Mouse (Mus musculus): ENCODE data around the gene Gimap1.

The Gimap1 gene

GRCm38 (mm10) chr6:48740501-48741169, 1.8 kb downstream of the Gimap1 start:
- no peak for DNase-seq (ENCODE audit: low read depth, low spot score)

- no peak for DNase-seq (ENCODE audit: low read depth, low spot score)
These were observed 2.4 kb downstream of the Gimap1 start for GRCm38 (mm10) chr6:48741273-48741672.

GRCm38 (mm10) chr6:48741711-48742206, 2.9 kb downstream of the Gimap1 start:
- no peak for DNase-seq (ENCODE audit: low read depth, low spot score)

GRCm38 (mm10) chr6:48742422-48743351, 3.8 kb downstream of the Gimap1 start:
- no peak for DNase-seq (ENCODE audit: low read depth, low spot score)

- DNase-seq (ENCODE audit: low read depth, low spot score) = no peak
These were observed 6.6 kb downstream of the Gimap1 start for GRCm38 (mm10) chr6:48745490-48745889.

- DNase-seq (ENCODE audit: low read depth, low spot score) = no peak
These were observed 7.4 kb downstream of the Gimap1 start, which contains the start of gene Gimap5 for GRCm38 (mm10) chr6:48745959-48746889. Gimap5 (plus strand) TSS chr6:48746197.

GRCm38 (mm10) chr6:48747091-48747966, 8.5 kb downstream of the Gimap1 start:
- no peak for DNase-seq (ENCODE audit: low read depth, low spot score)

- no peak for DNase-seq (ENCODE audit: low read depth, low spot score)
These were observed 24.9 kb downstream of the Gimap1 start for GRCm38 (mm10) chr6:48763567-48764270.

- no peak for DNase-seq (ENCODE audit: low read depth, low spot score)
These were observed 25.6 kb downstream of the Gimap1 start for GRCm38 (mm10) chr6:48764496-48764895.

GRCm38 (mm10) chr6:48768178-48768869, 29.5 kb downstream of the Gimap1 start:
- no peak for DNase-seq (ENCODE audit: low read depth, low spot score)

- no peak for DNase-seq (ENCODE audit: low read depth, low spot score)
These were observed 30.1 kb downstream of the Gimap1 start for GRCm38 (mm10) chr6:48768933-48769332.

GRCm38 (mm10) chr6:48770696-48771095, 31.8 kb downstream of the Gimap1 start, which contains the start of gene Gimap3:
Gimap3 (minus strand) TSS chr6:48770851.
- no peak for DNase-seq (ENCODE audit: low read depth, low spot score)

- no peak for DNase-seq (ENCODE audit: low read depth, low spot score)
These were observed 33.2 kb downstream of the Gimap1 start for GRCm38 (mm10) chr6:48772030-48772429.

- no peak for DNase-seq (ENCODE audit: low read depth, low spot score)
These were observed 45.6 kb downstream of the Gimap1 start for GRCm38 (mm10) chr6:48784406-48784805.

- no peak for DNase-seq (ENCODE audit: low read depth, low spot score)
These were observed 46.3 kb downstream of the Gimap1 start for GRCm38 (mm10) chr6:48785189-48785588.

- no peak for DNase-seq (ENCODE audit: low read depth, low spot score)
These were observed 46.7 kb downstream of the Gimap1 start for GRCm38 (mm10) chr6:48785601-48786000.

- DNase-seq (ENCODE audit: low read depth, low spot score) = no peak
These were observed 49.0 kb downstream of the Gimap1 start for GRCm38 (mm10) chr6:48787867-48788266.
